In the genomic region with DNA sequence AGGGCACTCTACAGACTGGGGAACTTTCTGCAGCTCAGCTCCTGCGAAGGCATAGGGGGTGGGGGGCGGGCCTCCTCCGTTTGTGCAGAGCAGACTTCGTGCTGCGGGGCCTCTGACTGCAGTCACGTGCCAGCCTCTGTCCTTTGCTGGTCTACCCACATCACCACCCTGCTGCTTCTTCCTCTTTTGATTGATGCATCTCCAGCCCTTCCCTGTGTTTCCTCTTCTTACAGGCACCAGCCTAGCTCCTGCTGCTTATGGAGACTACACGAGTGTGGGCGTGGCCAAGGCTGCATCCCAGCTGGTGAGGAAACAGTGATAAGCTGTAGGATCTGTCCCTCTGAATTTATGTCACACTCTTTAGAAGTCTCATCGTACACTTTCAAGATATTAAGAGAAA, we compare ENCODE assay signal across 12 mouse cellular contexts. TPM values are rescaled to one million over a fixed set of nuclear protein-coding genes. Genes with fewer than 3 reads are reported as not detected.
A peak's percentile ranks its signal among the peaks of the same experiment; 100 is the strongest.
DNase-seq lines count a peak whose midpoint lies in the region; ATAC-seq lines count a peak whose summit lies in the region.
"Had no signal": no experiment of that assay in that cellular context is flagged by ENCODE, and none has a peak within 500 bp of the region (broad histone marks: within the 10 kb centered on the region; RNA-seq: fewer than 3 reads in every experiment).

No protein-coding gene starts in this region.

- H3K4me3 ChIP-seq in hindbrain, embryonic 12.5 days = no peak overlapping the region
- no peak overlapping the region for H3K4me3 ChIP-seq in hindbrain, embryonic 16.5 days (ENCODE audit: low read length)
- no peak overlapping the region for H3K4me3 ChIP-seq in liver, embryonic 16.5 days (ENCODE audit: low read depth, low read length)
- H3K4me3 ChIP-seq: limb, embryonic 12.5 days; neural tube, embryonic 13.5 days had no signal

- H3K36me3 ChIP-seq in hindbrain, embryonic 12.5 days = no peaks in the 10 kb centered on the region
- no peaks in the 10 kb centered on the region for H3K36me3 ChIP-seq in hindbrain, embryonic 16.5 days (ENCODE audit: control insufficient read depth, insufficient read depth, low read length)
- H3K36me3 ChIP-seq in liver, embryonic 16.5 days (ENCODE audit: control insufficient read depth, insufficient read depth) = no peaks in the 10 kb centered on the region
- H3K36me3 ChIP-seq: limb, embryonic 12.5 days; neural tube, embryonic 13.5 days had no signal

- no peak overlapping the region for H3K9ac ChIP-seq in hindbrain, embryonic 12.5 days
- no peak overlapping the region for H3K9ac ChIP-seq in hindbrain, embryonic 16.5 days (ENCODE audit: low read depth, low read length)
- no peak overlapping the region for H3K9ac ChIP-seq in liver, embryonic 16.5 days (ENCODE audit: low read depth, low read length)
- H3K9ac ChIP-seq: limb, embryonic 12.5 days; neural tube, embryonic 13.5 days had no signal

- no peaks in the 10 kb centered on the region for H3K9me3 ChIP-seq in hindbrain, embryonic 12.5 days (replicated peaks)
- no peaks in the 10 kb centered on the region for H3K9me3 ChIP-seq in hindbrain, embryonic 16.5 days (ENCODE audit: control insufficient read depth, low read length)
- no peaks in the 10 kb centered on the region for H3K9me3 ChIP-seq in liver, embryonic 16.5 days (replicated peaks; ENCODE audit: control insufficient read depth, low read length)
- H3K9me3 ChIP-seq: limb, embryonic 12.5 days; neural tube, embryonic 13.5 days had no signal

- H3K4me1 ChIP-seq in hindbrain, embryonic 12.5 days = 0 out of 2 replicates have a peak, but pooled peaks cover 3% of the 10 kb centered on the region
- H3K4me1 ChIP-seq in hindbrain, embryonic 16.5 days (ENCODE audit: control insufficient read depth, insufficient read depth, low read depth, low read length) = no peaks in the 10 kb centered on the region
- H3K4me1 ChIP-seq in liver, embryonic 16.5 days (ENCODE audit: control insufficient read depth, low read depth, low read length) = no peaks in the 10 kb centered on the region
- H3K4me1 ChIP-seq: neural tube, embryonic 13.5 days had no signal

- WGBS in hindbrain, embryonic 12.5 days = 45% methylated on average over 9 of the region's 9 CpGs
- 29% methylated on average over 9 of the region's 9 CpGs for WGBS in hindbrain, embryonic 16.5 days
- 26% methylated on average over 9 of the region's 9 CpGs for WGBS in liver, embryonic 16.5 days (ENCODE audit: insufficient replicate concordance)

- peak; percentile 8 to 15 for DNase-seq in right cerebral cortex, adult 2 months (ENCODE audit: low spot score in 2 of 2)
- no peak for DNase-seq in right cerebral cortex, postnatal 4 days
- DNase-seq in adrenal gland, adult (ENCODE audit: inconsistent age in 2 of 2, low spot score in 1 of 2) = no peak
- DNase-seq in neural tube, embryonic 10.5 days (ENCODE audit: extremely low spot score, low spot score) = no peak
- DNase-seq: gastrocnemius, postnatal 36 days had no signal

- no peaks in the 10 kb centered on the region for H3K27me3 ChIP-seq in hindbrain, embryonic 12.5 days
- no peaks in the 10 kb centered on the region for H3K27me3 ChIP-seq in hindbrain, embryonic 16.5 days (replicated peaks; ENCODE audit: control insufficient read depth, insufficient read depth, low read length)
- H3K27me3 ChIP-seq in liver, embryonic 16.5 days (ENCODE audit: control insufficient read depth, insufficient read depth, low read depth, low read length) = no peaks in the 10 kb centered on the region
- H3K27me3 ChIP-seq: limb, embryonic 12.5 days; neural tube, embryonic 13.5 days had no signal

- ATAC-seq in hindbrain, embryonic 12.5 days (ENCODE audit: low FRiP score) = 0 out of 2 replicates have a peak, but pooled peaks have one; percentile 43
- ATAC-seq in hindbrain, embryonic 16.5 days = no peak
- peak; percentile 59 for ATAC-seq in liver, embryonic 16.5 days (ENCODE audit: low read depth)
- no peak for ATAC-seq in cerebellum, adult (ENCODE audit: insufficient number of reproducible peaks, low FRiP score, low TSS enrichment)
- ATAC-seq: inflammation-experienced regulatory T-cells, adult 6 months had no signal

- no peak overlapping the region for H3K4me2 ChIP-seq in hindbrain, embryonic 12.5 days (replicated peaks)
- no peak overlapping the region for H3K4me2 ChIP-seq in hindbrain, embryonic 16.5 days (ENCODE audit: low read length)
- no peak overlapping the region for H3K4me2 ChIP-seq in liver, embryonic 16.5 days (ENCODE audit: low read depth, low read length)
- H3K4me2 ChIP-seq: limb, embryonic 12.5 days; neural tube, embryonic 13.5 days had no signal

- no peak overlapping the region for H3K27ac ChIP-seq in hindbrain, embryonic 12.5 days
- H3K27ac ChIP-seq in hindbrain, embryonic 16.5 days (ENCODE audit: low read depth, low read length) = no peak overlapping the region
- H3K27ac ChIP-seq in liver, embryonic 16.5 days (ENCODE audit: low read length) = no peak overlapping the region
- H3K27ac ChIP-seq: limb, embryonic 12.5 days; neural tube, embryonic 13.5 days had no signal

RNA-seq across cellular contexts. Expression of a gene that starts 33.6 kb away (rescaled TPM):
- 0.86 and 1.4 TPM in 2 replicates for polyA plus RNA-seq in hindbrain, embryonic 12.5 days (2016; fragmentation: Nextera tagmentation; extraction: Ambion mirVana)
- polyA plus RNA-seq in hindbrain, embryonic 16.5 days (2015; fragmentation: Nextera tagmentation; extraction: Ambion mirVana) = 0.89 and 1.0 TPM in 2 replicates
- polyA plus RNA-seq in liver, embryonic 16.5 days (2015; fragmentation: Nextera tagmentation; extraction: Ambion mirVana) = 16.1 and 17.5 TPM in 2 replicates

Comparison
In these comparisons a context has a peak if more than half of its experiments do, and no peak if none do; other contexts are left out.
1. ATAC-seq: peak in hindbrain, embryonic 12.5 days (single experiment) and liver, embryonic 16.5 days (single experiment); none in hindbrain, embryonic 16.5 days (single experiment) and cerebellum, adult (single experiment).
2. DNase-seq: peak in right cerebral cortex, adult 2 months (2 of 2); none in right cerebral cortex, postnatal 4 days (single experiment), adrenal gland, adult (0 of 2) and neural tube, embryonic 10.5 days (single experiment).